Mouse (Mus musculus) right cerebral cortex, postnatal 4 days (tissue): ENCODE data around the gene Chrm3.
"Not testable (repeated sequence)": the region's sequence is repeated elsewhere in the genome, so short reads cannot be mapped to it uniquely, and the experiment has no call there.

Experiments used
- DNase-seq: peaks from one replicate; pipeline ENCODE4 v3.0.0-alpha.2; 2022

The Chrm3 gene

GRCm38 (mm10) chr13:10360777-10361176 lies at the start of gene Chrm3:
Gene Chrm3 (minus strand): TSS chr13:10360847.
- peak; percentile 59 for DNase-seq

- DNase-seq = no peak
Observed at GRCm38 (mm10) chr13:10394364-10394763, 33.7 kb upstream of the Chrm3 start.

- not testable (repeated sequence) for DNase-seq
Observed at GRCm38 (mm10) chr13:10375487-10375886, 14.8 kb upstream of the Chrm3 start.

GRCm38 (mm10) chr13:10360199-10360694 lies 400 bp downstream of the Chrm3 start:
- peak; percentile 15 for DNase-seq

- DNase-seq = peak; percentile 5
Observed at GRCm38 (mm10) chr13:10359516-10360198, 990 bp downstream of the Chrm3 start.

DNA sequence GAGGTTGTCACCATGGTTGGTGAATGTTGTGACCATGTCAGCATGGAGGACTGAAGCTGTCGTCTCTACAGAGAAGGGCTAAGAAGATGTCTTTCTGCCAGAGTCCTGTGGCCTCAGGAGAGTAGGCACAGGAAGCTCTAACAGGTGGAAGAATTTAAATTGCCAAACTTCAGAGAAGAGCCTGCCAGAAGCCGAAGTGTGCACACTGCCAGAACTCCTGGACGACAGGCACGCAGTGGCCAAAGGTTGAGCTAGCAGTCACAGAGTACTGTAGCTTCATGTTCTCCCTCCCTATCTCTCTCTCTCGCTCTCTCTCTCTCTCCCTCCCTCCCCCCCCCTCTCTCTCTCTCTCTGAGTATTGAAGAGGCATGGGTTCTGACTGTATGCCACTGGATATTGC lies 4.9 kb downstream of the Chrm3 start:
- no peak for DNase-seq

GRCm38 (mm10) chr13:10354885-10355575 lies 5.6 kb downstream of the Chrm3 start:
- DNase-seq = no peak

GRCm38 (mm10) chr13:10352141-10352540 lies 8.5 kb downstream of the Chrm3 start:
- no peak for DNase-seq

DNA sequence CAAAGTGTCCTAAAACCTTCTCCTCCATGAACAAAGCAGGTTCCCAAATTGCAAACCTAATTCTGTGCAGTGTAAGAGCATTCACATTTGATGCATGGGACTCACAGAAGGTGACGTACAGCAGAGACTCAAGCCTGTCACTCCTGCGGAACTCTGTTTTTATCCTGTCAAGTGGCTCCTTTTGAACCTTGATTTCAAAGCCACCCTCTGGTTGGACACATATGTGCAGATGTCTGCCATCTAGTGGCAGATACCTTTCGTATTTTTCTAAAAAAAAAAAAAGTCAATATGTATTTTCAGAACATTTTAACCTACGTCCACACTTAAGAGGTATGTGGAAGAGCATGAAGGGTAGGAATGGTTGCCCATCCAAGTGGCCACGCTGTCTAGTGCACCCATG lies 16.3 kb downstream of the Chrm3 start:
- DNase-seq = no peak

DNA sequence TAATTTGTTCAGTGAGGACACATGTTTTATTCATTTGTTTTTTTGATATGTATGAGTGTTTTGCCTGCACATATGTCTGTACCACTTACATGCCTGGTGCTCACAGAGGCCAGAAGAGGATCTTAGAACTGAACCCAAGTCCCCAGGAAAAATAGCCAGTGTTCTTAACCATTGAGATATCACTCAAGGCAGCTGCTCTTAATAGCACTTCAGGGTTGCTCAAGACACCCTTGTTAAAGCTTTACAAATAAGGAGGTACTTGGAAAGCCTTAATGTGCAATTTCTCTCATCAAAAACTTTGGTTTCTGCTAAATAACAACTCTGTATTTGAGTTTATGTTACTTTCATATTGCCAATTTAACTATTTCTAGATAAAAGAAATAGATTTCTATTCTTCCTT lies 25.1 kb downstream of the Chrm3 start:
- DNase-seq = no peak

DNA sequence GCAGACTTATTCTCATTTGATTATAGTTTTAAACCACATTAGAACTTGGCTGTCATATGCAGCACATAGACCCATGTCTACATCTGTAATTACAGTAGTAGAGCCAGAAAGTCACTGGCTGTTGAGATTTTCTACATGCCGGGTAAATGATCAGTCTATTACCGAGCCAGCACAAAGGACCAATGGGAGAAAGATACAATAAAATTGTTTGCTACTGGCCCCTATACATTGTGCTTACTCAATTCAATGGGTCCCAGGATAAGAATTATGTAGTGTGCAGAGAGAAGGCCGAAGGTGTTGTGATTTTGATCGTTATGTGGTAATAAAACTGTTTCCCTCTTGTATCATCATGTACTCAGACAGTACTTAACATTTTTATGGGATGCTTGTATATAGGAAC lies 27.9 kb downstream of the Chrm3 start:
- DNase-seq = no peak

DNA sequence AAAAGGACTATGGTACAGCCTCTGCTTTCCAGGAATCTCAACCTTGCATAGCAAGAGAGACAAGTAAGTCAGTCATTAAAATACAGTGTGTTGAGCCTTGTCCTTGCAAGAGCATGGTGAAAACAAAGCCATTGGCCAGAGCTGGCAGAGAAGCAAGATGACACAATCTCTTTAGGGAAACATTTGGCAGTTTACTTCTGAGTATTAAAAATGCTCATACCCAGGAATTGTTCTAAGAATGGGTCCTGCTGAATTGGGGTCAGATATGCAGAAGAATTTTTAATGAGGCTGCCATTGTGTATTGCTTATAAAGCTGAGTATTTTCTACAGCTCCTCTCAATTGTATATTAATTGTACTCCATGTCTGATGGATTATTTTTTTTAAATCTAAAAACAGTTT lies 50.8 kb downstream of the Chrm3 start:
- no peak for DNase-seq

DNA sequence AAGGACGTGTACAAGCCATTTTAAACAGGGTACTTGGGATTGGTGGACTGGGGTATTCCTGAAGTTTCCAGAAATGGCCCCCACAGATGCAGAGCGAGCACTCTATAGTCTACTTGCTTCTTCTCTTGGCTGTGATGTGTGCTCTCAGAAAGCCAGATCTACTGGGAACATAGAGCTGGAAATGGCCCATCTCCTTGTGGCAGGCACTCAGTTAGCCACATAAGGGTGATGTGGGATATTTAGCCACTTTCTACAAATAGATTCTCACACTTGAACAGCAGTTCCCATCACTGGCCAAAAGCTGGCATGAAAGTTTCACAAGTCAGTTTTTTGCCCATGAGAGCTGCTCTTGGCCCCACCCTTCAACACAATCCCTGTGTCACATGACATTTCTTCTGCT lies 65.5 kb downstream of the Chrm3 start:
- no peak for DNase-seq

DNA sequence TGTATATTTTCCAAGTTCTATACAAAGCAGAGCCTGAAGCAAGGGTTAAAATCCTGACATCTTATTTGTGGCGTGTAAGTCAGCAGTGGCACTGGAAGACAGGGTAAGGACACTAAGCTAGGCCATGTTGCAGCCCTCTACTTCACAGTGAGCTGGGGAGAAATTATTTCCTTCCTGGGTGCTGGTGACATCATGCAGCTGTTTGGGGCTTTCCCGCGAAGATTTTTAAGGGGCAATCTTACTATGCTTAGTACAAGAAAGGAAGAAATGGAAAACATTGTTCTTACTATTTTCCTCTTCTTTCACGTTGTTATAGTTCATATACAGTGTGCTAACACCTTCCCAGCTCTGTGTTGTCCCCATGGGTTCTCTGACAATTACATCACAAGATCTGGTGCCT lies 76.3 kb downstream of the Chrm3 start:
- DNase-seq = no peak

DNA sequence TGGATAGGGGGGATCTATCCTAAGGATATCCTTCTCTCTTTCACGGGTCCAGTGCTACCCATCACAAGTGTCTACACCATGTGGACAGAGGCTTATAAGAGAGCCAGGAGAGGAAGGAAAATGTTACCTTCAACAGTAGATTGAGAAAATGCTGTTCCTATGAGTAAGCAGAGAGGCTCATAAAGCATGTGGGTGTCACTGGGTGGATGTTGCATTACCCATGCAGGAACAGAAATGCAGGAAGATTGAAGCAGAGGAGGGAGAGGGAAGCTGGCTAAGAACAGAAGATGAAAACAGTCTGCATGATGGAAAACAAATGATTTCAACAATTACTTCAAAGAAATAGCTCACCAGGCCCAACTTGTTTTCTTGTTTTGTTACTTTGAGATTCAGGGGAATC lies 85.7 kb downstream of the Chrm3 start:
- DNase-seq = no peak

DNA sequence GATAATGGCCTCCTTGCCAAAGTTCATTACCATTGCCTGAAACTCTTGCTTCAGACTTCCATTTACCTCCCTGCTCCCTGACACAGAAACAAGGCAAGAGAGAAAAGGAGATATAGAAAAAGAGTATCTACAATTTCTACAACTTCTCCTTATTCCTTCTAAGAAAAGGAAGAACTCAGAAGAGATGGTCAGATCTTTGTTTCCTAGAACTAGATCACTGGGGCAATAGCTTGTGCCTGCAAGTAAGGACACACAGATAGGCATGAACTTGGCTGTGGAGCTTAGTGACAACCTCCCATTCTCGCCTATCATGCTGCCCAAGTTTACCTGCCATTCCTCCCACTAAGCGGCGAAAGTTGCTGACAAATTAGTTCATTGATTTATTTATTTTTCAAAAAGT lies 96.9 kb downstream of the Chrm3 start:
- no peak for DNase-seq

DNA sequence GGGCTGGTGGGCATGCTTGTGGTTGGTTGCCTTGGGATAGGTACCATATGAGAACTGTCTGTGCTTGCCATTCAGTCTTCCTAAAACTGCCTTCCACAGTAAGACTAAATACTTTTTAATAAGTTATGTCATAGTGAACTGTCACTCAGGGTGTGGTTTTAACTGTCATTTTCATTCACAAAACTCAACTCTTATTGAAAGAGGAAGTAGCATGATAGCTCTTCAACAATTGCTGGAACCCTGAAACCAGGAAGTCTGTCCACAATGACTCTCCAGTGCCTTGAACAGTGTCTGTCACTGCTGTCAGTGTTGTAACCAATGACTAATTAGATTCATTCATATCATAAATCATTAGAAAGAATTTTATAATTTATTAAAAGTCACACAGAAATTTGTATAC lies 107.6 kb downstream of the Chrm3 start:
- no peak for DNase-seq

DNA sequence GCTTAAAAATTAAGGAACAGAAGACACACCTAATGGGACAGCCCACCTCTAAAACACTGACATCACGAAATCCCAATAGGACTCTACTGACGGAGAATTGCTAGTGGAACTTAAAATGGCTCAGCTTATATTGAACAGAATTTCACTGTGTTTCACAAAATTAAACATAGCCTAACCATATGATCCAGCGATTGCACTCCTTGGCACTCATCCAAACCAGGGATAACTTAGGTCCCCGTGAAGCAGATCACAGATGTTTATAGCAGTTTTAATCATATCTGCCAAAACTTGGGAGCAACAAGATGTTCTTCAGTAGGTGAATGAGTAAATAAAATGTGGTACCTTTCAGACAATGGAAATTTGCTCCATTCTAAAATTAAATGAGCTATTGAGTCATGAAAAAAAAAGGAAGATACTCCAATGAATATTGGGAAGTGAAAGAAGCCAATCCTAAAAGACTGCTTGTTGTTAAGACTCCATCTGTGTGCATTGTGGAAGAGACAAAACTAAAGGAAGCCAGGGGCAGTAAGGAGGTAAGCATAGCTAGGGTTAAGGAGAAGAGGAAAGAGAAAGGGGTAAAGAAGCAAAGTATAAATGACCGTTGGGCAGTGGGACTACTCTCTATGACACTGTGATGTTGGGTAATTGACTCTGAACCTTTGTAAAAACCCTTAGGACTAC lies 109.0 kb downstream of the Chrm3 start:
- DNase-seq = no peak

DNA sequence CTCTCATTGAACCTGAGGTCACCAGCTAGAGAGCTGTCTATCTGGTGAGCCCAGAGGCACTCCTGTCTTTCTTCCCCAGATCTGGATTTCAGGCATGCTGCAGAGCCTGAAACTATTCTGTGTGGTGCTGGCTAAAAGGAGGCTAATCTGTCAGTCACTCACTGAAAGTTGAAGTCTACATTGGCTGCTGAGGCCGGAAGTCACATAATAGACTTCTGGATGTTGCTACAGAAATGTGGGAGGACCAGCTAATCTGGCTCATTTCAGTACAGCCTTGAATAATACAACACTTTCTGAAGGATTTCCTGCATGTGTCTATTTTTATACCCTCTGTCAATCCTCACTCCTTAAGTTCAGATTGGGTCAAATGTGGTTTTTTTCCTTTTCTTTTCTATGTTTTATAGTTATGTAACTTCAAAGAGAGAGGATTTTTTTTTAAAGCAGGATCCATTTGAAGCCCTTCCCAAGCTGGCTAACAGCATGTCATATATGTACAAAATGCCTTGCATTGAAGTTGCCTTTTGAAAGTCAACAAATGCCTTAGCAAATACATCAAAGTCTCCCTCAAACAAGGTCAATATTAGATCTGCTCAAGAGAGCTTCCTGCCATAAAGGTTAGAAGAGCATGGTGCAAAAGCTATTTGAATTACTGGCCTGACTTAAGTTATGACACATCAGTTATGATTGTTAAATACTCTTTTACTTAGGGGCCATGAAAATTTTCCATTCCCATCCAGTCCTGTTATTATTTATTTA lies 116.2 kb downstream of the Chrm3 start:
- no peak for DNase-seq

DNA sequence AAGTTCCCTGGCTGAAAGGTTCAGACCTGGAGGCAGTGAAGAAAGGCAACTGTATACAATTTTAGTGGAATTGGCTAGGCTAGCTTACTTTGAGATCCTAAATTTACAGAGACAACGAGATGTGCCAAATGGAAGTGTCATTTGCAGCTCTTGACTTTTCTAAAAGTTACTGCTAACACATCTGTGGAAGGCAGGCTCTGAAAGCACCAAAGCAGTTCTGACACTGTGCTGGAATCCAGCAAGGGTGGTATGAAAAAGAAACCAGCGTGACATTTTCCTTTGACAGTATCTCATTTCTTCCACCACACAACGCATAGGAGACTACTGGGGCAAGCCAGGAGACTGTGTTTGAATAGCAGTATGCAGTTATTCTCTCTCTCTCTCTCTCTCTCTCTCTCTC lies 120.4 kb downstream of the Chrm3 start:
- no peak for DNase-seq

DNA sequence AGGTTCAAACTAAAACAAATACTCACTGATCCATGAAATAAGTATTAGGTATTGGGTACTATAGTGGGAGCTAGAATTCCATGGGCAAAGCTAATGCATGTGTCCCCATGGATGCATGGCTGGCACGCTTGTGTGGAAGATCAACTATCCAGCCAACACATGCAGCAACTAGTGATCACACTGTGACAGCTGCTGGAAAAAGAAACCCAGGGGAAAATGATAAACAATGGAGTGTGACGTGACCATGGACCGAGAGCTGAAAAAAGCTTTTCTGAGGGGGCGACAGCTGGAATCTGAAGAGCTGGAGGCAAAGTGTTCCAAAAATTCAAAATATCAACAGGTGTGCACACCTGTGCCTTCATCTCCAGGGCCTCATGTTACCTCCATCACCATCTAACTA lies 120.8 kb downstream of the Chrm3 start:
- no peak for DNase-seq

DNA sequence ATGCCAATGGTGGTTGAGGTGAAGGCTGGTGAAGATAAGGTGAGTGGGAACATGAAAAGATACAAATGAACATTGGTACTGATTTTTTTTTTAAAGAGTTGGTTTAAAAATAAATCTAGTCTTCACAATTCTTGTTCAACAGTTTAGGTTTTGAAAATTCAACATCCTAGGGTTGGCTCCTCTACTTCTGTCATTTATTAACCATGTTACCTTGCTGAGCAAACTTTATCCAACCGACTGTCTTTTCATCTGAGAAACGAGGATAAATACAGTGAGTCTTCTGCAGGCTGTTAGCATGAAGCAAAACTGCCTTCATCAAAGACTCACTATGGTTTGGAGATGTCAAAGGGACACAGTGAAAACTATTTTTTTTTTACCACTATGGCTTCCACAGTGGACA lies 123.0 kb downstream of the Chrm3 start:
- no peak for DNase-seq

GRCm38 (mm10) chr13:10236279-10236678 lies 124.4 kb downstream of the Chrm3 start:
- no peak for DNase-seq
